Mouse (Mus musculus): ENCODE results near the gene Atg7.
A peak's percentile ranks its signal among the peaks of the same experiment; 100 is the strongest.
"Not testable (repeated sequence)": the region's sequence is repeated elsewhere in the genome, so short reads cannot be mapped to it uniquely, and the experiment has no call there.

Atg7 gene

GRCm38 (mm10) chr6:114642601-114643528, at the start of gene Atg7:
Atg7 (plus strand) TSS chr6:114643097.
- DNase-seq (ENCODE audit: low spot score in 2 of 2): peak; percentile 87 to 91

DNA sequence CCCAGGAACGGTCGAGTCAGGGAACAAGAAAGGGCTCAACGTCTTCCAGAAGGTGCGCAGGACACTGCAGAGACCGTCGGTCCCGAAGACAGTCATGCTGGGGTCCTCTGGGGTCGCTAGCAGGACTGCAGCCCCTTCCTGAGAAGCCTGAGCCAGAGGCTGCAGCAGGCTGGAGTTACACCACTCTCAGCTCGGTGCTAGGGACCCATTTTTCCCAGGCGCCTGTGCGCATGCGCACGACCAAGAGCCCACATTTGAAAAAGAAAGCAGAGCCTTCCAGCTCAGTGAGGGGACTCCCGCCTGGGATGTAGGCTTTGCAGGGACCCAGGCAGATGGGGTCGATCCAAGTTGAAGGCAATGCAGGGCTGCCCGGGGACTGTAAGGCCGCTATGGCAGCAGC, 28.8 kb upstream of the Atg7 start:
- peak; percentile 9 to 60 for DNase-seq (ENCODE audit: low spot score in 2 of 2)

DNA sequence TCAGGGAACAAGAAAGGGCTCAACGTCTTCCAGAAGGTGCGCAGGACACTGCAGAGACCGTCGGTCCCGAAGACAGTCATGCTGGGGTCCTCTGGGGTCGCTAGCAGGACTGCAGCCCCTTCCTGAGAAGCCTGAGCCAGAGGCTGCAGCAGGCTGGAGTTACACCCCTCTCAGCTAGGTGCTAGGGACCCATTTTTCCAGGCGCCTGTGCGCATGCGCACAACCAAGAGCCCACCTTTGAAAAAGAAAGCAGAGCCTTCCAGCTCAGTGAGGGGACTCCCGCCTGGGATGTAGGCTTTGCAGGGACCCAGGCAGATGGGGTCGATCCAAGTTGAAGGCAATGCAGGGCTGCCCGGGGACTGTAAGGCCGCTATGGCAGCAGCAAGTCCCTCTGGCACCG, 9.0 kb upstream of the Atg7 start:
- not testable (repeated sequence) for DNase-seq (ENCODE audit: low spot score in 2 of 2)

- no peak for DNase-seq (ENCODE audit: low spot score in 2 of 2)
These were observed 819 bp downstream of the Atg7 start for GRCm38 (mm10) chr6:114643716-114644115.

DNA sequence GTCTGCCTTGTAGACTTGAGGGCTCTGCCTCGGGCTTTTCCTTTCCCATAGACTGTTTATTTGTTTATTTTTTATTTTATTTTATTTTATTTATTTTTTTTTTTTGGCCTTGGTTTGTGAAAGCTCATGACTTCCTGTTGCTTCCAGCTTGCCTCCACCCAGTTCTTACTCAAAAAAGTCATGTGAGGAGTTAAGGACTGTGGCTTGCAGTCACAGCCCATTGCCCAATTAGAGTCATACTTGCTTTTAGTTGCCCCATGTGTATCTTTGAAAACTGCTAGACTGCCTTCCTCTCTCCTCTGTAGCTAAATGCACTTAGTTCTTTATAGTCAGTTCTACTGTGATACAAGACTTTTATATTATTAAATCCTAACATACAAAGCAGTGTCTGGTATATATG, 1.6 kb downstream of the Atg7 start:
- no peak for DNase-seq (ENCODE audit: low spot score in 2 of 2)

DNA sequence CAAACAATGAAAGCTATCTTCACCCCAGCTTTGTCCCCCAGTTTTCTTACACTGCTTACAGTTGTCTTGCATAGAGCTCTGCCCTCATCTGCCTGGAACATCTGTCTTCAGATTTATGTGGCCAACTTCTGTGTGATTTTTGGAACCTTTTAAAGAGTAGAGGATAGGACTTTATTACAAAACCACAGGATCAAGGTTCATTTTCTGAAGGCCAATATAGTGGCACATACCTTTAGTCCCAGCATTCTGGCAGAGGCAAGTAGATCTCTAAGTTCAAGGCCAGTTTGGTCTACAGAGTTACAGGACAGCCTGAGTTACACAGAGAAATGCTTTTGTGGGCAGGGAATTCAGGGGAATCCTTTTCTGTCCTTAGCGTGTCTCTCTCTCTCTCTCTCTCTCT, 3.3 kb downstream of the Atg7 start:
- DNase-seq (ENCODE audit: low spot score in 2 of 2): no peak

DNA sequence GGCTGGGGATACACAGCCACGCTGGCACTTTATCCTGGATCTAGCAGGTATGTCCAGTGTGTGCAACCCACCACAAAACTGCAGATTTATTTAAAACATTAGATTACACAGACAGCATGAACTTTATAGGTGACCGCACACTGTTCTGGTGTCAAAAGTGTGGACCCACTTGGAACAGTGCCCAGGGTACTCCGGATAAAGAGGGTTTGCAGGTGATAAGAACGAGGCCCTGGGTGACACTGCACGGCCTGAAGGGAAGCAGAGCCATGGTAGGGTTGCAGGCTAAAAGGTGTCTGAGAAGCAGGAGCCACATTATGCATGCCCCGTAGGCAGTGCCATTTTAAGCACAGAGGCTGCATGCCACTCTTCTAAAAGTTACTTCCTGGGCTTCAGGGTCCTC, 4.1 kb downstream of the Atg7 start:
- no peak for DNase-seq (ENCODE audit: low spot score in 2 of 2)

GRCm38 (mm10) chr6:114648352-114649030, 5.6 kb downstream of the Atg7 start:
- DNase-seq (ENCODE audit: low spot score in 2 of 2): peak; percentile 24 to 25

- peak in 1 of 2 experiments; percentile 38 for DNase-seq (ENCODE audit: low spot score in 2 of 2)
These were observed 9.3 kb downstream of the Atg7 start for GRCm38 (mm10) chr6:114652209-114652608.

GRCm38 (mm10) chr6:114656826-114657600, 14.1 kb downstream of the Atg7 start:
- DNase-seq (ENCODE audit: low spot score in 2 of 2): no peak

DNA sequence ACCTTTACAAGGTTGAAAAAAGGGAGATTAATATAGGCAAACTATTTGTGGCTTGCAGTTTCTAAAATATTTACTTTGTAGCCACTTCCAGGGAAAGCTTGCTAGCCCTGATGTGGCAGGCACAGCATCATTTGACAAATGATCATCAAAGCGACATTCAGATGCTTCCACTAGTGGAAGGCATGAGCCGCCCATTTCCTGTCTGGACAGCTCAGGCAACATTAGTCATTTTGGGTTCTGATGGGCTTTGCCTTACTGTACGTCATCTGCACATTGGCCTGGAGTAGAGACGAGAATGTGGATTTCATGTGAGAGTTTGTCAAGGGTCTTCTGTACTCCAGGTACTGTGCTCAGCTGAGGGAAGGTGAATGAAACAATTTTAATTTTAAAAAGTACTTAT, 14.9 kb downstream of the Atg7 start:
- no peak for DNase-seq (ENCODE audit: low spot score in 2 of 2)

DNA sequence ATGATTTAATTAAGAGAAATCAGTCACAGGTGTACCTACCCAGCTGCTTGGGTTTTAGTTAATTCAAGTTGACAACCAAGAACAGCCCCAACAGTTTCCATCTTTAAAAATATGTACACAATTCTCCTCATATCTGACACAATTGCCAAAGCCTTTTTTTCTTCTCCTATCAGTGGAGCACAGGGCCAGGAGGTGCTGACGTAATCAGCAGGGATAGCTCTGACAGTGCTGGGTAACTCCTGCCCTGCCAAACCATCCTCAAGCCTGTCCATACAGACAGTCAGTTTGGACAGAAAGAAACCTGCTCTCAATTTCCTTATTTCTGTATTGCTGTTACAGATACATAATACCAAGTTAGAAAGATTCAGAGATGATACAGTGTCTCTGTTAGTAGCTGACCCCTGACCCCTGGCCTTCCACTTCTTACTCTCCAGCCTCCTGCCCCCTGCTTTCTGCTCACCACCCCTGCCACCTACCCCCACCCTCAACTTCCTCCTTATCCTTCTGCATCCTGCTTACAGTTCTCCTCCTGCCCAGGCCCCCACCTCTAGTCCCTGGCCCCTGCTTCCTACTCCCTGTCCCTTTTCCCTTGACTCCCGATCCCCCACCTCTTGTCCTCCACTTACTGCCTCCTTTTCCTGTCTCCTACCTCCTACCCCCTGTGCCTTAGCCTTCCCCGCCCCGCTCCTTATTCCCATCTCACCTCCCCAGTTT, 16.5 kb downstream of the Atg7 start:
- DNase-seq (ENCODE audit: low spot score in 2 of 2): no peak

DNA sequence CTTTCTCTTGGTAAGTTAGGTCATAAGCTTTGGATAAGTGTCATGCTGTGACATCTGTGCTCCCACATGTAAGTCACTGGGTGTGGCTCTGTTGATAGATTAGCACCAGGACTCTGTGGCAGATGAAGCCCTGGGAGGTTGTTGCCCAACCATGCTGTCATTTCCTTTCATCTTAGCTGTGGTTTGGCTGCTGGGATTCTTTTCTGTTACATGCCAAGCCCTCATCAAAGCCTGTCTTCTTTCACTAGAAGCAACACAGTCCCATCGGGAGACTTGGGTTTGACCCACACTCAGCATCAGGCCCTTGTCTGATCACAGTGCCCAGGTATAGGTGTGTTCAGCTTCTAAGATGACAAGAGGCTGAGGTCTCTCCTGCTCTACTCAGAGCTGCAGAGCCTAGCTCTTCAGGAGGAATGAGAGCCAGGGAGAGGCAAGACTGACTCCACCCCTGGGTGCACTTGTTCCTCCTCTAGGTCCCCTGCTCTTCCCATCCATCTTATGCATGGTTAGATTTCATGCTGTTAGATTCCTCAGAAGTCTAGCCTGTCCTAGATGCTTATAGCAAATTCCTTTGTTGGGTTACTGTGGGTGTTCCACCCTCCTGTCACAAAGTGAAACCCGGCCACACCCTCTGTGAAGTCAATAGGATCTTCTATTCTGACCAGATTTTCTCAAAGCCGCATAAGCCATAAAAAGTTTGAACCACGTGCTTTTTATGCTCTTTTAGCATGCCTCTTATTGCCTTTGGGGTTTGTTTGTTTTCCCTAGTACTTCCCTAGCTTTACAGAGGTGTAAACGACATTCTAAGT, 17.3 kb downstream of the Atg7 start:
- no peak for DNase-seq (ENCODE audit: low spot score in 2 of 2)

DNA sequence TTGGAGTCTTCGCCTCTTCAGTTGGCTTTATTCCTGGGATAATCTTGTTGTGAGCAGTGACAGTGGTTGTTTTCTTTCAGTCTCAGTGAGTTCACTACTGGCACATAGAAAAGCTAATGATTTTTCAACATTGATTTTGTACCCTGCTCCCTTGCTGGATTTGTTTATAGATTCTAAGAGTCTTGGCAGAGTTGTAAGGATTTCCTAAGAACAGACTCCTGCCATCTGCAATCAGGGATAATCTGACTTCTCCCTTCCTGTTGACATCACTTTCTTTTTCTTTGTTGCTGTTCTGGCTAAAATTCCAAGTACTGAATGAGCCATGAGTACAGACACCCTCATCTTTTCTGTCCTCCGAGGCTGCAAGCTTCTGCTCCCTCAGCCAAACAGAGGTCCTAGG, 20.8 kb downstream of the Atg7 start:
- DNase-seq (ENCODE audit: low spot score in 2 of 2): no peak

- no peak for DNase-seq (ENCODE audit: low spot score in 2 of 2)
These were observed 21.8 kb downstream of the Atg7 start for GRCm38 (mm10) chr6:114664716-114665115.

GRCm38 (mm10) chr6:114667518-114667917, 24.6 kb downstream of the Atg7 start:
- DNase-seq (ENCODE audit: low spot score in 2 of 2): no peak

DNA sequence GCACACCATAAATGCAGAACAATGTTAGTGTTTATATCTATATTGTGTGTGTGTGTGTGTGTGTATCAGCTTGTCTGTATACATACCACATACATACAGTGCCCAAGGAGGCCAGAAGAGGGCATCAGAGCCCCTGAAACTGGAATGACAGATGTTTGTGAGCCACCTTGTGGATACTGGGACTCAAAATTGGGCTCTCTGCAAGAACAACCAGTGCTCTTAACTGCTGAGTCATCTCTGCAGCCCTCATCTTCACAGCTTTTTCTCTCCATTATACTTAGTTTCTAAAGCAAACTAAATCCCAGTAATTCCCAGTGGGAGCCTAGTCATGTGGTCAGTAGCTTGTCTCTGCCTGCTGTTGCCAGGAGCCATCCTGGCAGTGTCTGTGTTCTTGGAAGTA, 31.9 kb downstream of the Atg7 start:
- DNase-seq (ENCODE audit: low spot score in 2 of 2): no peak

GRCm38 (mm10) chr6:114676091-114676490, 33.2 kb downstream of the Atg7 start:
- no peak for DNase-seq (ENCODE audit: low spot score in 2 of 2)

DNA sequence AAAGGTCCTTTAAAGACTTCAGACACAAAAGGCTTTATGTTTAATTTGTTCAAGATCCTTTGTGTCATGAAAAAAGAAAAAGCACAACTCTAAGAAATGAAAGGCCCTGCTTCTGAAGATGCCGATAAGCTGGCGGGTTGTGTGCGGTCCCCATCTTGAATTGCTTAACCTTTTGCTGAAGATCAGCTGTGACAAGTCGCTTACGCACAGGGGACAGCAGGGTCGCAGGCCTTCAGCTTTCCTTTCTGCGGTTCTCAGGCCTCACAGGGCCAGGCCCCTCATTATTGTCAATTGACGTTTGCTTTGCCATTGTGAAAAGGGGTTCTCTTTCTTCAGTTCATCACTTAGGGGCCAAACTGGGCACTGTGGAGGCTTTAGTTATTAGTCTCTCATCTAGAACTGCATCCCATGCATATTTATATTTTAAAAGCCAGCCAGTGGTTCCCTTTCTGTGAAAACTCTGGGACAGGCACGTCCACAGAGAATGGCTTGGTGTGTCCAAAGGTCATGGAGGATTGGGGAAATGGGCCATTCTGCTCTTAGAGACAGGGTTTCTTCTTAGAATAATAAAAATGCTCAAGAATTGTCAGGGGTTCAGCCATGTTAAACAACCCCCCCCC, 39.3 kb downstream of the Atg7 start:
- DNase-seq (ENCODE audit: low spot score in 2 of 2): no peak

GRCm38 (mm10) chr6:114683741-114684140, 40.8 kb downstream of the Atg7 start:
- no peak for DNase-seq (ENCODE audit: low spot score in 2 of 2)

Measured in urinary bladder, postnatal 36 days (tissue).